10 mouse cellular contexts compared by ENCODE assay signal in the genomic region with DNA sequence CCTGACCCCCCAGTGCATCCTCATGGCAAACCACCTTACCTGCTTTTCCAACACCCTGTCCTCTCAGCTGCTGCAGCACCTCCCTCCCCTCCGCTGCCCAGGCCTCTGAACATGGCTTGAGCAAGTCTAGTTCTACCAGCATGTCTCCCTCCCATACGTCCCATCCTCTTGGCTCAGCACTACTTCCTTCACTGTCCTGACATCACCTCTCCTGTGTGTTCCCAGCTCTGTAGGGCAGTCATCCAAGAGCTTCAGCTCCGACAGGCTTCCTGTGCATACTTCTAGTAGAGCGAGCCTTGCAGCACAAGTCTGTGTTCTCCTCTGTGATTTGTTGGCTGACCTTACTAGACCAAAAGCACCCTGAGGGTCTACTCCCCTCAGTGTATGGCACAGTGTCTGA. TPM values are rescaled to one million over a fixed set of nuclear protein-coding genes. Genes with fewer than 3 reads are reported as not detected.
DNase-seq lines count a peak whose midpoint lies in the region; ATAC-seq and TF ChIP-seq lines count a peak whose summit lies in the region.
"Had no signal": no experiment of that assay in that cellular context is flagged by ENCODE, and none has a peak within 500 bp of the region (broad histone marks: within the 10 kb centered on the region; RNA-seq: fewer than 3 reads in every experiment).

No protein-coding gene starts in this region.

- intact Hi-C loops in left cerebral cortex, adult 2 months (cut with DNase I) = no loop called here

- no peak overlapping the region for H3K4me2 ChIP-seq in heart, embryonic 14.5 days (ENCODE audit: low read length)
- H3K4me2 ChIP-seq in liver, postnatal 0 days (ENCODE audit: low read depth, low read length) = no peak overlapping the region
- H3K4me2 ChIP-seq: hindbrain, embryonic 15.5 days; midbrain, embryonic 12.5 days had no signal

- no peaks in the 10 kb centered on the region for H3K27me3 ChIP-seq in heart, embryonic 14.5 days (ENCODE audit: control insufficient read depth, insufficient read depth, low read length)
- no peaks in the 10 kb centered on the region for H3K27me3 ChIP-seq in liver, postnatal 0 days (ENCODE audit: insufficient read depth, low read length)
- H3K27me3 ChIP-seq: hindbrain, embryonic 15.5 days; midbrain, embryonic 12.5 days had no signal

- 42% methylated on average over 4 of the region's 4 CpGs for WGBS in heart, embryonic 14.5 days
- 82% methylated on average over 4 of the region's 4 CpGs for WGBS in liver, postnatal 0 days (ENCODE audit: insufficient replicate concordance)

- H3K4me3 ChIP-seq in heart, embryonic 14.5 days (ENCODE audit: control insufficient read depth in 1 of 2, insufficient read depth in 1 of 2, low read depth in 1 of 2, low read length in 2 of 2) = no peak overlapping the region
- no peak overlapping the region for H3K4me3 ChIP-seq in left cerebral cortex, adult 2 months
- H3K4me3 ChIP-seq in liver, postnatal 0 days (ENCODE audit: low read depth, low read length) = no peak overlapping the region
- H3K4me3 ChIP-seq: hindbrain, embryonic 15.5 days; midbrain, embryonic 12.5 days had no signal

- H3K27ac ChIP-seq in heart, embryonic 14.5 days (replicated peaks in 1 of 2; ENCODE audit: control insufficient read depth in 1 of 2, insufficient read depth in 1 of 2, low read depth in 2 of 2, low read length in 2 of 2) = 0 out of 4 replicates have a peak overlapping the region, but pooled peaks of 1 of the 2 experiments have one; percentile 6
- H3K27ac ChIP-seq in left cerebral cortex, adult 2 months = peak overlapping the region; percentile 5
- H3K27ac ChIP-seq in liver, postnatal 0 days (ENCODE audit: low read depth) = no peak overlapping the region
- H3K27ac ChIP-seq: hindbrain, embryonic 15.5 days; midbrain, embryonic 12.5 days had no signal

- peaks cover 61% of the 10 kb centered on the region for H3K36me3 ChIP-seq in heart, embryonic 14.5 days (ENCODE audit: control insufficient read depth, insufficient read depth, low read length)
- H3K36me3 ChIP-seq in liver, postnatal 0 days (replicated peaks; ENCODE audit: insufficient read depth, low read length) = no peaks in the 10 kb centered on the region

- DNase-seq in adrenal gland, postnatal 14 days = peak; percentile 47
- DNase-seq in adrenal gland, postnatal 25 days = no peak
- peak; percentile 55 for DNase-seq in adipocyte (ENCODE audit: low spot score)
- DNase-seq in left cerebral cortex, adult 2 months (ENCODE audit: extremely low spot score in 1 of 2, low spot score in 2 of 2) = peak in 1 of 2 experiments; percentile 32
- DNase-seq in spleen, adult 18-20 months = no peak
- DNase-seq in retina, embryonic 14.5 days (ENCODE audit: low spot score) = no peak
- DNase-seq in liver, postnatal 0 days = no peak

- no peaks in the 10 kb centered on the region for H3K9me3 ChIP-seq in heart, embryonic 14.5 days (ENCODE audit: control insufficient read depth, low read length)
- H3K9me3 ChIP-seq in liver, postnatal 0 days (ENCODE audit: low read length) = no peaks in the 10 kb centered on the region
- H3K9me3 ChIP-seq: hindbrain, embryonic 15.5 days; midbrain, embryonic 12.5 days had no signal

- no peak for TF ChIP-seq CTCF in left cerebral cortex, adult 2 months (IDR thresholded peaks at IDR 0.05)
- no peak for TF ChIP-seq CTCF in liver, postnatal 0 days (IDR thresholded peaks at IDR 0.05; ENCODE audit: low read depth)

- H3K4me1 ChIP-seq in heart, embryonic 14.5 days (ENCODE audit: control insufficient read depth in 2 of 2, insufficient read depth in 2 of 2, low read length in 2 of 2) = peaks cover 4 to 5% of the 10 kb centered on the region in 2 experiments; a peak in 2 of 4 replicates
- H3K4me1 ChIP-seq in liver, postnatal 0 days (ENCODE audit: insufficient read depth) = peaks cover 4% of the 10 kb centered on the region
- H3K4me1 ChIP-seq: hindbrain, embryonic 15.5 days; midbrain, embryonic 12.5 days had no signal

- H3K9ac ChIP-seq in heart, embryonic 14.5 days (ENCODE audit: low read length) = no peak overlapping the region
- H3K9ac ChIP-seq in liver, postnatal 0 days (replicated peaks) = no peak overlapping the region
- H3K9ac ChIP-seq: hindbrain, embryonic 15.5 days; midbrain, embryonic 12.5 days had no signal

- no peak for TF ChIP-seq EP300 in liver, postnatal 0 days (IDR thresholded peaks at IDR 0.05; ENCODE audit: low read depth)

- peak; percentile 65; the same call in 1 of the 2 replicates for ATAC-seq in heart, embryonic 14.5 days (ENCODE audit: insufficient number of reproducible peaks, insufficient read depth, low FRiP score, low read depth)
- ATAC-seq in liver, postnatal 0 days = no peak

RNA-seq across cellular contexts. Expression of a gene that starts 27.6 kb away (rescaled TPM):
- total RNA-seq in adrenal gland, postnatal 14 days (2021) = not detected in 2 replicates
- not detected in 2 replicates for total RNA-seq in adrenal gland, postnatal 25 days (2021)
- polyA plus RNA-seq in heart, embryonic 14.5 days (2014; fragmentation: Nextera tagmentation; extraction: Ambion mirVana) = 0.72 and 0.93 TPM in 2 replicates
- 1 to 10 TPM; 4.8 to 5.5 TPM for total RNA-seq in left cerebral cortex, adult 2 months (2021)
- 0.13 TPM in 2 replicates for polyA plus RNA-seq in liver, postnatal 0 days (2015; fragmentation: Nextera tagmentation; extraction: Ambion mirVana)

Comparison
In these comparisons a context has a peak if more than half of its experiments do, and no peak if none do; other contexts are left out.
1. DNase-seq: peak in adrenal gland, postnatal 14 days (single experiment) and adipocyte (single experiment); none in adrenal gland, postnatal 25 days (single experiment), spleen, adult 18-20 months (0 of 2), retina, embryonic 14.5 days (single experiment) and liver, postnatal 0 days (single experiment).